Mouse (Mus musculus) liver, embryonic 14.5 days (tissue): Measurements from ENCODE around the gene Igflr1. TPM values are rescaled to one million over a fixed set of nuclear protein-coding genes. Genes with fewer than 3 reads are reported as not detected.
A peak's percentile ranks its signal among the peaks of the same experiment; 100 is the strongest.

Source experiments
- ATAC-seq: fragments of 200-750 bp; cut with Nextera tagmentation; 2 replicates; pipeline ENCODE4 v1.8.0; 2017; ENCODE audit warnings: moderate number of reproducible peaks, mild to moderate bottlenecking, moderate library complexity; ENCODE audit not compliant: insufficient read depth
- DNase-seq, 3 experiments: peaks; one replicate each; pipeline ENCODE4 v3.0.0-alpha.2; 2012 to 2013; ENCODE audit warnings: low read depth in 3 of 3, low spot score in 3 of 3
- H3K27ac ChIP-seq: fragments of 300-500 bp; sonication (generic); 2 replicates; pipeline ENCODE4 v1.5.1; 2014; ENCODE audit warnings: moderate library complexity, mild to moderate bottlenecking, control low read depth, inconsistent platforms
- H3K27me3 ChIP-seq: fragments of 300-500 bp; sonication (generic); 2 replicates; pipeline ENCODE4 v1.6.1; 2014; ENCODE audit warnings: mild to moderate bottlenecking, low read length, moderate library complexity; ENCODE audit not compliant: control insufficient read depth, insufficient read depth
- H3K36me3 ChIP-seq: fragments of 300-500 bp; sonication (generic); replicated peaks from 2 replicates; pipeline ENCODE4 v1.6.1; 2014; ENCODE audit warnings: low read depth; ENCODE audit not compliant: control insufficient read depth, insufficient read depth
- H3K4me1 ChIP-seq, 2 experiments: fragments of 200-500 bp in 1 of 2; fragments of 300-500 bp in 1 of 2; sonication (generic) in 1 of 2; replicated peaks; 2 replicates each; pipeline ENCODE4 v1.6.1; 2012 to 2014; ENCODE audit warnings: antibody characterized with exemption in 1 of 2, inconsistent platforms in 1 of 2, low read length in 1 of 2; ENCODE audit not compliant: control insufficient read depth in 2 of 2, insufficient read depth in 2 of 2
- H3K4me2 ChIP-seq: fragments of 300-500 bp; sonication (generic); 2 replicates; pipeline ENCODE4 v1.6.1; 2014; ENCODE audit warnings: low read depth, mild to moderate bottlenecking, control low read depth, moderate library complexity
- H3K4me3 ChIP-seq, 2 experiments: fragments of 200-500 bp in 1 of 2; fragments of 300-500 bp in 1 of 2; sonication (generic) in 1 of 2; 2 replicates each; pipeline ENCODE4 v1.5.1; 2012 to 2014; ENCODE audit warnings: low read depth in 2 of 2, low read length in 2 of 2, mild to moderate bottlenecking in 2 of 2, control low read depth in 1 of 2, inconsistent platforms in 1 of 2, moderate library complexity in 1 of 2; ENCODE audit not compliant: insufficient read depth in 1 of 2
- H3K9ac ChIP-seq: fragments of 300-500 bp; sonication (generic); replicated peaks from 2 replicates; pipeline ENCODE4 v1.6.1; 2014; ENCODE audit warnings: mild to moderate bottlenecking, control low read depth, moderate library complexity
- H3K9me3 ChIP-seq: fragments of 300-500 bp; sonication (generic); 2 replicates; pipeline ENCODE4 v1.6.1; 2016; ENCODE audit warnings: low read length, mixed read lengths; ENCODE audit not compliant: control insufficient read depth
- CTCF ChIP-seq: IDR thresholded peaks from 2 replicates; pipeline ENCODE4 v1.5.1; 2016; ENCODE audit warnings: antibody characterized with exemption, low read depth, control low read depth
- EP300 ChIP-seq: IDR thresholded peaks from 2 replicates; pipeline ENCODE4 v1.6.1; 2016; ENCODE audit warnings: antibody characterized with exemption, low read depth
- WGBS: fragments of 180-500 bp; shearing (Covaris S2); extraction: QIAGEN DNeasy Blood & Tissue Kit; methylation state at CpG from one replicate; pipeline ENCODE4 v1.1.7; 2014; ENCODE audit not compliant: insufficient replicate concordance; 5-methylcytosine and 5-hydroxymethylcytosine counted together
- polyA plus RNA-seq, 2 experiments: library from polyadenylated mRNA; depleted of rRNA in 1 of 2; stranded (reverse) in 1 of 2; unstranded in 1 of 2; fragments of >200 nt; fragmentation: Nextera tagmentation in 1 of 2; extraction: Ambion mirVana in 1 of 2; gene quantifications; 2 replicates each; pipeline versions ENCODE4 v1.2.1 to v1.2.3; 2012 to 2014

Gene Igflr1
- polyA plus RNA-seq, 2 experiments: 1.2 to 1.5 TPM

DNA sequence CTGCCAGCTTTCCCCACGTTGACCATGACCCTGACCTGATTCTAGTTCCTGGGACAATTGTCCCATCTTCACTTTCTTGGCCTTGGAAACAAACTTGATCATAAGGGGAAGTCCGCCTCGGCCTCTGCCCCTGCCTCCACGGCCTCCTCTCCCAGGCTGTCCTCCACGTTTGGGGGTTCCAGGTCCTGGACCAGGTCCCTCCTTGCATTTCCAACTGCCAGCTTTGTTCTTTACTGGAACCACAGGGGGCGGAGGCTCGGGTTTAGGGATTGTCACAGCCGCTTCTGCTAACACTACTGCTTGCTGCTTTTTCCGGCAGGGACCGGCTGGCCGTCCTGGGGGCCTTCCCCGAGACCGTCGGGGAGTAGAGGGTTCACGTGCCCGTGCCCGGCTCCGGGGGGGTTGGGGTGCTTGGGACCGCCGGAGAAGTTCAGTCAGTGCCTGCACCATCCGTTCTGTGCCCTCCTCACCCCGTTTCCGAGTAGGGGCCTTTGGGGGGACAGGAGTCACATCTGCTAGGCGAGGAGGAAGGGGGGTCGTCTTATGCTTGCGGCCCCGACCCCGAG, 21.3 kb downstream of the Igflr1 start:
- Histone ChIP-seq H3K4me3 (no peak overlapping the region), H3K36me3 (peaks cover 36% of the 10 kb centered on the region)

DNA sequence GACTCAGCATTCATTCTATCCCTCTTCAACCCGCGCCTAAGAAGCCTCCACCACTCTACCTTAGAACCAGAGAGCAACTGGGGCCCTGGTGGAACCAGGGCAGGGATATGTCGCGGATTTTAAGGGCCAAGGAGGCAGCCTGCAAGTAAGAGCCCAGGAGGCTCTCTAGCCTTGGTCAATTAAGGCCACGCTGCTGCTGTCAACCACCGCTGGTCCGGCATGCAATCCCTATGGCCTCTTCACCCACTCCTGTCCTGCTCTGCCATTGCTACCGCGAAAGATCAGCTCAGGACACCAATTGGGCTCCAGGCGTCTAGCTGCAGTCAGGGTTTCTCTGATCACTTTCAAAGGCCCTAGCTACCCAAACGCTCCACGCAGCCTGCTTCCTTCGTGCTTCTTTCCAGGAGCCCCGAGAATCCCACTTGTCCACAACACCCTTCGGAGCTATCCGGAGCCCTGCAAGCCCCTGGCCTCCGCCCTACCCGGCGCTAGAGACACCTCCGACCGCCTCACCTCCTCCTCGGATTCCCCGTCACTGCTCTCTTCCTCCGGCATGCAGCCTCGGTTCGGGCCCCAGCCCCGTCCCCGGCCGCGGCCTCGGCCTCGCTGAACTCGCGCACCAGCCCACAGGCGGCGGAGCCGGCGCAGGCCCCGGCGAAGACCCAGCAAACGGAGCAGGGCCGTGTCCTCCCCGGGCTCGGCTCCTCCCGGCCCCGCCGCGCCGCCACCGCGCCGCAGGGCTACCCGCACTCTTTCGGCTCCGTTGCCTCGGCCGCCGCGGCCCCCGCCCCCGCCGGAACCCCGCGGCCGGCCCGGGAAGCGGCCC, 22.8 kb downstream of the Igflr1 start:
- under 1% methylated on average over 60 of the region's 67 CpGs for WGBS
- Histone ChIP-seq H3K36me3 (peaks cover 23% of the 10 kb centered on the region), H3K27me3 (no peaks in the 10 kb centered on the region), H3K9me3 (no peaks in the 10 kb centered on the region), H3K27ac (peak overlapping the region; percentile 67), H3K4me1 (peaks cover 4 to 10% of the 10 kb centered on the region in 2 experiments), H3K4me3 (peak overlapping the region; percentile 82 to 94), H3K9ac (peak overlapping the region; percentile 98), H3K4me2 (peak overlapping the region; percentile 90)
- DNase-seq: peak in 1 of 3 experiments; percentile 16
- ATAC-seq: peak; percentile 32
- TF ChIP-seq EP300 (no peak), CTCF (no peak)

More for the DNA sequence above, 21.3 kb downstream of the Igflr1 start:
- no peaks in the 10 kb centered on the region for H3K27me3 ChIP-seq
- WGBS: 85% methylated on average over 28 of the region's 28 CpGs
- H3K27ac ChIP-seq: no peak overlapping the region
- H3K4me2 ChIP-seq: no peak overlapping the region; the same call in 1 of the 2 replicates
- ATAC-seq (no peak), DNase-seq (no peak)
- H3K9ac ChIP-seq: peak overlapping the region; percentile 98; the same call in 1 of the 2 replicates
- no peak for TF ChIP-seq EP300
- TF ChIP-seq CTCF: no peak
- H3K9me3 ChIP-seq: no peaks in the 10 kb centered on the region
- peaks cover 4 to 9% of the 10 kb centered on the region in 2 experiments for H3K4me1 ChIP-seq

DNA sequence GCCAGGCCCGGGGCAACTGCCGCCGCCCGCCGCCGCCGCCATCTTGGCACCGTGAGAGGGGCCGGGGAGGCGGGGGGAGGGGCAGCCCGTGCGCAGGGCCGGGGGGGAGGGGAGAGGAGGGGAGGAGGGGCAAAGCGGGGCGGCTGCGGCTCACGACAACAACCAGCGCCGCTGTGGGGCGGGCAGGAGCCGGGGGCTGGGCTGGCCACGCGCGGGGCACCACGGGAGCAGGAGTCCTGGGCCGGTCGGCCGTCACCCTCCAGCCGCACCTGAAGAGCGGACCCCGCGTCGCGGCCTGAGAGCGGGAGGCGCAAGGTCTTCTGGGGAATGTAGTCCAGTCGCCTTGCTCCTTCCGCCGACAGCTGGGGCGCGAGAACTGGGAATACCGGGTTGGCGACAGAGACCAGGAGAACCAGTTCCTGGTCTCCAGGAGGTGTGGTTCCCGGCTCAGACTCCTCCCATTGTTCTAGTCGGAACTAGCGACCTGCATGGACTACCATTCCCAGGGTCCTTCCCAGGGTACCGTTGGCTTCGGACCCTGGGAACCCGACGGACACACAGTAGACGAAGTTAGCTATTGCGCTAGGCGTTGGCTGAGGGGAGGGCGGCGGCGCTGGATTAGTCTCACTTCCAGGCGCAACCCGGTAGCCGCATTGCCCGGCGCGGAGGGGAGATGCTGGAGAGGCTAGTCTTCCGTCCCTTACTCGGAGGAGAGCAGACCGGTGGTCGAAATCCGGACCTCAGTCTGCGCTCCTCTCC, 23.6 kb downstream of the Igflr1 start, which contains the start of gene Kmt2b:
Gene Kmt2b (minus strand): TSS at position 51 of the 759 bp plus-strand sequence.
- no peaks in the 10 kb centered on the region for H3K27me3 ChIP-seq
- DNase-seq (peak; percentile 91 to 93 (median 93)), ATAC-seq (peak; percentile 92)
- H3K27ac ChIP-seq: peak within 1 kb of the TSS; percentile 67
- H3K9ac ChIP-seq: peak within 1 kb of the TSS; percentile 98
- peak within 1 kb of the TSS; percentile 82 to 94 for H3K4me3 ChIP-seq
- H3K36me3 ChIP-seq: peaks cover 20% of the 10 kb centered on the region
- under 1% methylated on average over 63 of the region's 68 CpGs for WGBS
- no peaks in the 10 kb centered on the region for H3K9me3 ChIP-seq
- H3K4me2 ChIP-seq: peak within 1 kb of the TSS; percentile 90
- no peak for TF ChIP-seq EP300
- no peak for TF ChIP-seq CTCF
- peaks cover 4 to 14% of the 10 kb centered on the region in 2 experiments for H3K4me1 ChIP-seq

DNA sequence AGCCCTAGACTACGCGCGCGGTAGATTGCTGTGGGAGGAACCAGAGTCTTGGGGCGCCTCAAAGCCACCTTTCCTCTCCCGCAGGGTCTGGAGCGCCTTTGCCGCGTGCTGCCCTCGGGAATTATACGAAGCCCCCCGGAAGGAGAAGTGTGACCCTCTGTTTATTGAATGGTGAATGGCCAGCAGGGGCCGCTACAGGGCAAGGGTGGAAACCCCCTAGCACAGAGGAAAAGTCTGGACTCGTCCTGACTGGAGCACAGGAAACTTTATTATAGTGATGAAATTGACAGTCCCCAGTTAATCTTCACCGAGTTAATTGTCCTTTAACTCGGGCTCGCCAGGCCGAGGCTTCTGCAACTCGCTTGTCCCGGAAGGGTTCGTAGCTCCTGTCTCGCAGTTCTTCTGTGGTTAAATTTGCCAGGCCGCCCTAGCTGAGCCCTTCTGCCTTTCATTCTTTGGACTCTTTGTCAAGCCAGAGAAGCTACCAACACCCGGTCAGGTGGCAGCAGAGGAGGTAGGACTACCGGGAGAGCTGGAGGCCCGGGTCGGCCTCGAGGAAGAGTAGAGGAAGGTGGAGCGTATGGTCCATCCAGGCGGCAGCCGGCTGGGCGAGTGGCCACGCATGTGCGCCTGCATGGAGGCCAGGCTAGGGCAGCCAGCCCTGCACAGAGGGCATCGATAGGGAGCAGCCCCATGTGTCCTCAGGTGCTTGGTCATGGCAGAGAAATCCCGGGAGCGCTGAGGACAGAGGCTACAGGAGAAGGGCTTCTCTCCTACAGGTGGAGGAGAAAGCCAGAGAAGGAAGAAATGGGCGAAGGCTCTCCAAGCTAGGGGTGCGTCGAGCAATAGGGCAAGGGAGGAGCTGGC, 24.4 kb downstream of the Igflr1 start:
- H3K27me3 ChIP-seq: no peaks in the 10 kb centered on the region
- H3K36me3 ChIP-seq: peaks cover 14% of the 10 kb centered on the region
- H3K4me2 ChIP-seq: peak overlapping the region; percentile 90
- 28% methylated on average over 40 of the region's 40 CpGs for WGBS
- TF ChIP-seq CTCF (peak; percentile 93), EP300 (no peak)
- DNase-seq (peak; percentile 60 to 71 (median 62)), ATAC-seq (peak; percentile 31)
- peaks cover 10 to 22% of the 10 kb centered on the region in 2 experiments for H3K4me1 ChIP-seq
- H3K27ac ChIP-seq: peak overlapping the region; percentile 33
- peak overlapping the region; percentile 98 for H3K9ac ChIP-seq
- H3K9me3 ChIP-seq: no peaks in the 10 kb centered on the region
- peak overlapping the region; percentile 80 to 94 for H3K4me3 ChIP-seq
